Mouse (Mus musculus): ENCODE measurements around the gene Cacna1g.

GRCm38 (mm10) chr11:94449239-94449638, 24.8 kb downstream of the Cacna1g start:
- TF ChIP-seq CTCF (IDR thresholded peaks at IDR 0.05; ENCODE audit: borderline replicate concordance, insufficient read depth, low read length) (no peak), POLR2A (IDR thresholded peaks at IDR 0.05; ENCODE audit: low read depth, low read length) (no peak)

All from embryonic fibroblast, embryonic 13.5 days (primary cell).